Mouse (Mus musculus) forebrain, embryonic 12.5 days (tissue): ENCODE data around the gene Ccdc24. TPM values are rescaled to one million over a fixed set of nuclear protein-coding genes. Genes with fewer than 3 reads are reported as not detected.

Source experiments
- ATAC-seq: fragments of 200-750 bp; cut with Nextera tagmentation; 2 replicates; pipeline ENCODE4 v1.8.0; 2017; ENCODE audit warnings: moderate TSS enrichment; ENCODE audit not compliant: low FRiP score
- H3K27ac ChIP-seq: fragments of 300-500 bp; sonication (generic); 2 replicates; pipeline ENCODE4 v1.5.1; 2016; ENCODE audit warnings: mild to moderate bottlenecking
- H3K27me3 ChIP-seq: fragments of 300-500 bp; sonication (generic); 2 replicates; pipeline ENCODE4 v1.6.1; 2016; ENCODE audit warnings: mild to moderate bottlenecking
- H3K36me3 ChIP-seq: fragments of 300-500 bp; sonication (generic); replicated peaks from 2 replicates; pipeline ENCODE4 v1.6.1; 2016; ENCODE audit warnings: mild to moderate bottlenecking
- H3K4me1 ChIP-seq: fragments of 300-500 bp; sonication (generic); 2 replicates; pipeline ENCODE4 v1.6.1; 2016
- H3K4me2 ChIP-seq: fragments of 300-500 bp; sonication (generic); 2 replicates; pipeline ENCODE4 v1.6.1; 2016; ENCODE audit warnings: mild to moderate bottlenecking, moderate library complexity
- H3K4me3 ChIP-seq: fragments of 300-500 bp; sonication (generic); replicated peaks from 2 replicates; pipeline ENCODE4 v1.5.1; 2016; ENCODE audit warnings: mild to moderate bottlenecking
- H3K9ac ChIP-seq: fragments of 300-500 bp; sonication (generic); 2 replicates; pipeline ENCODE4 v1.6.1; 2016; ENCODE audit warnings: mild to moderate bottlenecking
- H3K9me3 ChIP-seq: fragments of 300-500 bp; sonication (generic); 2 replicates; pipeline ENCODE4 v1.6.1; 2016
- WGBS: fragments of 180-500 bp; shearing (Covaris S2); methylation state at CpG from one replicate; pipeline ENCODE4 v1.1.7; 2016; 5-methylcytosine and 5-hydroxymethylcytosine counted together
- polyA plus RNA-seq: library from polyadenylated mRNA; unstranded; fragments of >200 nt; fragmentation: Nextera tagmentation; extraction: Ambion mirVana; gene quantifications from 2 replicates; pipeline ENCODE4 v1.2.1, GENCODE M21; 2016

Gene Ccdc24
- polyA plus RNA-seq, 1 experiment from 2014 or later = 2.1 TPM

DNA sequence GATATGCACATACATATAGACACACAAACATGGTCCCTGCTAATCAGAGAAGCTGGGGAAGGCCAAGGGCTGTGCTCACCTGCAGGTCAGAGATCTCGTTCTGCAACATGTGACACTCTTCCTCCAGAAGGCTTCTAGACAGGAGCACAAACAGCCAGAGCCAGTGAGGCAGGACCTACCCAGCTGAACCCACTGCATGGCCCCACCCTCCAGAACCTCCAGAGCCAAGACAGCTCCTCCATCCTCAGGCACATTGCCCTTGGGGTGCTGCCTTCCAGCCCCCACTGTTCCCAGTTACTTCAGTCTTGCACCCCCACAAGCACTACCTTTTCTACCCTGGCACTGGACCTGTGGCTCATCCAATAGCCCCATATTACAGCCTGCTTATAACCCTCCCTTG, 1.9 kb downstream of the Ccdc24 start:
- H3K4me1 ChIP-seq = peaks cover 27% of the 10 kb centered on the region
- peaks cover 23% of the 10 kb centered on the region for H3K36me3 ChIP-seq
- H3K4me2 ChIP-seq = no peak overlapping the region
- 82% methylated on average over 1 of the region's 1 CpGs for WGBS
- peaks cover 6% of the 10 kb centered on the region for H3K27me3 ChIP-seq
- no peak overlapping the region for H3K4me3 ChIP-seq
- no peak overlapping the region for H3K9ac ChIP-seq
- H3K27ac ChIP-seq = no peak overlapping the region
- H3K9me3 ChIP-seq = no peaks in the 10 kb centered on the region
- no peak for ATAC-seq

DNA sequence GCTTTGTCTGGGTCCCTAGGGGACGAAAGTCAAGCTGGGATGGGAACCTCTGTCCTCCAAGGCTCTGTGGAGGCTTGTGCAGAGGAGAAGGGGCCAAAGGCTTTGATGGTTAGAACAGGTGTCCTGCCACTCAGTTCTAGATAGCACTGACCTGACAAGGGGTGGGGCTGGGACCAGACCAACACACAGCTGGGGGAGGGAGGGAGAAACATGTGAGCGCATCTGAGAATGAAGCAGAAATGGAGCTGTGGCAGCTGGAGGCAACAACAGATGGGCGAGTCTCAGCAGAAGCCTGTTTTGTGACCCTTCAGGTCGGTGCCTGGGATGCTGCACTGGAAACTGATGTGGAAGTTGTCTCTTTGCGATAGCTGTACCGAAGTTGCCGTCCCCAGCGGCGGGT, 3.0 kb downstream of the Ccdc24 start:
- Histone ChIP-seq H3K9ac (no peak overlapping the region), H3K9me3 (no peaks in the 10 kb centered on the region), H3K4me1 (peaks cover 27% of the 10 kb centered on the region), H3K27me3 (peaks cover 6% of the 10 kb centered on the region), H3K36me3 (peaks cover 14% of the 10 kb centered on the region), H3K4me2 (no peak overlapping the region), H3K4me3 (no peak overlapping the region), H3K27ac (no peak overlapping the region)
- ATAC-seq = no peak
- 82% methylated on average over 9 of the region's 9 CpGs for WGBS

- H3K27ac ChIP-seq = no peak overlapping the region
- H3K9me3 ChIP-seq = no peaks in the 10 kb centered on the region
- H3K4me3 ChIP-seq = no peak overlapping the region
- 16% methylated on average over 24 of the region's 24 CpGs for WGBS
- peaks cover 29% of the 10 kb centered on the region for H3K4me1 ChIP-seq
- peaks cover 6% of the 10 kb centered on the region for H3K27me3 ChIP-seq
- peak; percentile 25; the same call in 1 of the 2 replicates for ATAC-seq
- no peak overlapping the region for H3K9ac ChIP-seq
- H3K36me3 ChIP-seq = no peaks in the 10 kb centered on the region
- H3K4me2 ChIP-seq = peak overlapping the region; percentile 19
Measured at GRCm38 (mm10) chr4:117867823-117868222, 4.5 kb downstream of the Ccdc24 start.

- WGBS = 81% methylated on average over 6 of the region's 6 CpGs
Measured at GRCm38 (mm10) chr4:117867000-117867399, 5.4 kb downstream of the Ccdc24 start.

DNA sequence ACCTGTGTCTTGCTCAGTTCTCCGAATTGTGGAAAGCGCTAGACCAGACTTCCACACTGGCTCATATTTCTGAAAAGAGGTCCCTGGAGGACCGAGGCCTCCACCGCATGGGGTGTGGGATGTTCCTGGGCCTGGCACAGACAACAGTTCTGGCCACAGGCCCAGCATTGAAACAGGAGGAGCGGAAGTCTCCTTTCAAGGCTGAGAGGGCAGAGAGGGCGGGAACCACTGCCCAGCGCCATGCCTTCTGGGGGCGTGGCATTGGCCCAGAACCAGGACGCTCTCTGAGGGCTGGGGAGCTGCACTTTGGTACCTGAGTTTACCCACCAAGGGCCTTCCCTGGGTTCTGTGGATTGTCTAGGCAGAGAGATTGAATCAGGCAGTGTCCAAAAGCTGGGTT, 6.3 kb downstream of the Ccdc24 start:
- H3K27me3 ChIP-seq = peaks cover 6% of the 10 kb centered on the region
- no peak overlapping the region for H3K4me3 ChIP-seq
- H3K4me1 ChIP-seq = peaks cover 22% of the 10 kb centered on the region
- 0 out of 2 replicates have a peak overlapping the region, but pooled peaks have one; percentile 19 for H3K27ac ChIP-seq
- no peak overlapping the region for H3K9ac ChIP-seq
- no peaks in the 10 kb centered on the region for H3K9me3 ChIP-seq
- 67% methylated on average over 9 of the region's 9 CpGs for WGBS
- ATAC-seq = no peak
- H3K36me3 ChIP-seq = no peaks in the 10 kb centered on the region
- no peak overlapping the region for H3K4me2 ChIP-seq

More at GRCm38 (mm10) chr4:117867000-117867399, 5.4 kb downstream of the Ccdc24 start:
- Histone ChIP-seq H3K4me1 (peaks cover 24% of the 10 kb centered on the region), H3K27ac (no peak overlapping the region), H3K4me2 (no peak overlapping the region), H3K27me3 (peaks cover 6% of the 10 kb centered on the region), H3K36me3 (no peaks in the 10 kb centered on the region), H3K9ac (no peak overlapping the region), H3K4me3 (no peak overlapping the region), H3K9me3 (no peaks in the 10 kb centered on the region)
- no peak for ATAC-seq

GRCm38 (mm10) chr4:117862823-117863222, 9.5 kb downstream of the Ccdc24 start:
- H3K4me1 ChIP-seq = peaks cover 18% of the 10 kb centered on the region
- peak; percentile 78 for ATAC-seq
- no peak overlapping the region for H3K4me3 ChIP-seq
- H3K9ac ChIP-seq = no peak overlapping the region
- H3K9me3 ChIP-seq = no peaks in the 10 kb centered on the region
- H3K4me2 ChIP-seq = no peak overlapping the region
- no peak overlapping the region for H3K27ac ChIP-seq
- peaks cover 6% of the 10 kb centered on the region; the same call in 1 of the 2 replicates for H3K27me3 ChIP-seq
- 28% methylated on average over 4 of the region's 4 CpGs for WGBS
- no peaks in the 10 kb centered on the region; the same call in 1 of the 2 replicates for H3K36me3 ChIP-seq

DNA sequence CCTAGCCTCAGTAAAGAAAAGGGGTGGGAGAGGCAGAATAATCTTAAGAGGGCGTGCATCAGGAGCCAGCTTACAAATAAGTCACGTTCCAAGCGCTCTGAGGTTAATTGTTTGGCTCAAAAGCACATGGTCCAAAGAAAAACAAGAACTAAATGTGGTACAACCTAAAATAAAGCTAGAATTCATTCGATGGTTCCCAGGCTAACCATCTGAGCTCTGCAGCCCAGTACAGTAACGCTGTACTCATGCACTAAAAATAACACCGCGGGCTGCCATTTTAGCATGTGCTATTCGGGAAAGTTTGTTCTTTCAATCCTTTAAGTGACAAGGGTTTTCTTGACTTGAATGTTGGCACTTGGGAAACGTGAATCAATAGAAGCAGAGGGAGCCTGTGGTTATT, 11.8 kb downstream of the Ccdc24 start:
- H3K4me1 ChIP-seq = peaks cover 11% of the 10 kb centered on the region; the same call in 1 of the 2 replicates
- no peaks in the 10 kb centered on the region for H3K9me3 ChIP-seq
- no peak for ATAC-seq
- 79% methylated on average over 9 of the region's 9 CpGs for WGBS
- H3K4me2 ChIP-seq = no peak overlapping the region
- peaks cover 4% of the 10 kb centered on the region for H3K36me3 ChIP-seq
- no peak overlapping the region for H3K27ac ChIP-seq
- no peak overlapping the region for H3K4me3 ChIP-seq
- no peak overlapping the region for H3K9ac ChIP-seq
- no peaks in the 10 kb centered on the region for H3K27me3 ChIP-seq

GRCm38 (mm10) chr4:117858794-117859193, 13.6 kb downstream of the Ccdc24 start:
- no peak for ATAC-seq
- Histone ChIP-seq H3K36me3 (peaks cover 4% of the 10 kb centered on the region), H3K4me1 (peaks cover 11% of the 10 kb centered on the region; the same call in 1 of the 2 replicates), H3K4me3 (no peak overlapping the region), H3K27ac (no peak overlapping the region), H3K9ac (no peak overlapping the region), H3K9me3 (no peaks in the 10 kb centered on the region), H3K4me2 (no peak overlapping the region), H3K27me3 (no peaks in the 10 kb centered on the region)
- WGBS = 62% methylated on average over 3 of the region's 3 CpGs

DNA sequence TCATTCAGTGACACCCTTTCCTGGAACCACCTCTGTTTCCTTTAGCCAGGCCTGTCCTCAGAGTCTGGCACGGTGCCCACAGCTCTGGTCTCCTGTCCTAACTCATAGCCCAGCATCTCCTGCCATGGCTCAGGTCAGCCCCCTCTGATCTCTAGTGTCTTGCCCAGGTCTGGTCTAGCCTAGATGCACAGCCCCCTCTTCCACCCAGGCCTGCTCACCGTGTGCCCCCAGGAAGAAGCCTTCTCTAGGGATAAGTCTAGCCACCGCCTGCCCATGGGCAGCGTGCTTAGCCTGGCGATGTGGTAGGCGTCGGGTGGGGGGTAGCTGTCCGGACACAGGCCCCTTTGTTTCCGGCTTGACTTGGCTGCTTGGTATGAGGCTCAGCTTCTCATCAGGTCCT, 17.2 kb downstream of the Ccdc24 start:
- ATAC-seq = no peak
- no peak overlapping the region for H3K27ac ChIP-seq

GRCm38 (mm10) chr4:117852152-117852868, 20.0 kb downstream of the Ccdc24 start:
- Histone ChIP-seq H3K4me1 (peaks cover 20% of the 10 kb centered on the region), H3K9ac (no peak overlapping the region), H3K27ac (no peak overlapping the region), H3K36me3 (peaks cover 4% of the 10 kb centered on the region; the same call in 1 of the 2 replicates), H3K27me3 (no peaks in the 10 kb centered on the region), H3K9me3 (no peaks in the 10 kb centered on the region), H3K4me2 (no peak overlapping the region), H3K4me3 (no peak overlapping the region)
- WGBS = 91% methylated on average over 10 of the region's 10 CpGs
- ATAC-seq = no peak

More for the DNA sequence above, 17.2 kb downstream of the Ccdc24 start:
- no peaks in the 10 kb centered on the region for H3K9me3 ChIP-seq
- no peaks in the 10 kb centered on the region for H3K27me3 ChIP-seq
- H3K4me3 ChIP-seq = no peak overlapping the region
- no peak overlapping the region for H3K9ac ChIP-seq
- H3K4me1 ChIP-seq = peaks cover 8% of the 10 kb centered on the region
- peaks cover 4% of the 10 kb centered on the region for H3K36me3 ChIP-seq
- H3K4me2 ChIP-seq = no peak overlapping the region
- WGBS = 82% methylated on average over 9 of the region's 9 CpGs

DNA sequence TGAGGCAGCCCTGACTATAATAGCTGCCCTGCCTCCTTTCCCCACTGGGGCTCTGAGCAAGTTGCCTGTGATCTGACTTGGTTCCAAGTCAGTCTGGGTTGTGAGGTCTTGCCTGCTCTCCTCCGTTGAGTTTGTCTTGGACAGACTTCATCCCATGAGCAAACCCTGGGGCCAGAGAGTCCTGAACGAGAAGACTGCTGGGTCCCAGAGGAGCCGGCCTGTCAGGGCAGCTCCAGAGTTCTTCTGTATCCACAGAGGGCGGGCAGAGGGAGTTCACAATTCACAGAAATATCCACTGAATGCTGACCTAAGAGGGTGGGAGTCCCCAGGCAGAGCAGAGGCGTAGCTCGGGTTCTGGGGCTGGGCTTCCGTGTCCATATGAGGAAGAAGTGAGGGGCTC, 21.5 kb downstream of the Ccdc24 start:
- WGBS = 80% methylated on average over 7 of the region's 7 CpGs
- no peak overlapping the region for H3K4me3 ChIP-seq
- no peak overlapping the region for H3K27ac ChIP-seq
- H3K9ac ChIP-seq = no peak overlapping the region
- peaks cover 25% of the 10 kb centered on the region for H3K4me1 ChIP-seq
- no peak overlapping the region for H3K4me2 ChIP-seq
- H3K27me3 ChIP-seq = no peaks in the 10 kb centered on the region; the same call in 1 of the 2 replicates
- H3K9me3 ChIP-seq = no peaks in the 10 kb centered on the region
- ATAC-seq = no peak
- no peaks in the 10 kb centered on the region for H3K36me3 ChIP-seq

GRCm38 (mm10) chr4:117850176-117850575, 22.2 kb downstream of the Ccdc24 start:
- H3K4me2 ChIP-seq = no peak overlapping the region
- H3K27me3 ChIP-seq = no peaks in the 10 kb centered on the region; the same call in 1 of the 2 replicates
- H3K9ac ChIP-seq = no peak overlapping the region
- 77% methylated on average over 7 of the region's 7 CpGs for WGBS
- ATAC-seq = no peak
- no peak overlapping the region for H3K27ac ChIP-seq
- no peak overlapping the region for H3K4me3 ChIP-seq
- H3K9me3 ChIP-seq = no peaks in the 10 kb centered on the region
- no peaks in the 10 kb centered on the region for H3K36me3 ChIP-seq
- H3K4me1 ChIP-seq = peaks cover 25% of the 10 kb centered on the region

- H3K4me1 ChIP-seq = peaks cover 25% of the 10 kb centered on the region
- no peak for ATAC-seq
- no peak overlapping the region for H3K9ac ChIP-seq
- no peaks in the 10 kb centered on the region; the same call in 1 of the 2 replicates for H3K27me3 ChIP-seq
- 12% methylated on average over 5 of the region's 5 CpGs for WGBS
- H3K27ac ChIP-seq = no peak overlapping the region
- no peak overlapping the region for H3K4me3 ChIP-seq
- H3K36me3 ChIP-seq = no peaks in the 10 kb centered on the region
- peak overlapping the region; percentile 22; the same call in 1 of the 2 replicates for H3K4me2 ChIP-seq
- H3K9me3 ChIP-seq = no peaks in the 10 kb centered on the region
Measured at GRCm38 (mm10) chr4:117849506-117849905, 22.9 kb downstream of the Ccdc24 start.
